Mouse (Mus musculus) midbrain, embryonic 14.5 days (tissue): ENCODE measurements around the gene C130050O18Rik. TPM values are rescaled to one million over a fixed set of nuclear protein-coding genes. Genes with fewer than 3 reads are reported as not detected.
A peak's percentile ranks its signal among the peaks of the same experiment; 100 is the strongest.

Experiments
- ATAC-seq: fragments of 200-750 bp; cut with Nextera tagmentation; 2 replicates; pipeline ENCODE4 v1.8.0; 2017; ENCODE audit warnings: moderate number of reproducible peaks, moderate library complexity; ENCODE audit not compliant: low FRiP score, low TSS enrichment
- DNase-seq: peaks from one replicate; pipeline ENCODE4 v3.0.0-alpha.2; 2015
- H3K27ac ChIP-seq: fragments of 300-500 bp; sonication (generic); replicated peaks from 2 replicates; pipeline ENCODE4 v1.5.1; 2014; ENCODE audit warnings: mild to moderate bottlenecking, low read depth, low read length, moderate library complexity
- H3K27me3 ChIP-seq: fragments of 300-500 bp; sonication (generic); 2 replicates; pipeline ENCODE4 v1.6.1; 2014; ENCODE audit warnings: low read length, control low read depth, mixed read lengths; ENCODE audit not compliant: control insufficient read depth, insufficient read depth
- H3K36me3 ChIP-seq: fragments of 300-500 bp; sonication (generic); 2 replicates; pipeline ENCODE4 v1.6.1; 2014; ENCODE audit warnings: low read length, control low read depth; ENCODE audit not compliant: control insufficient read depth, insufficient read depth
- H3K4me1 ChIP-seq: fragments of 300-500 bp; sonication (generic); 2 replicates; pipeline ENCODE4 v1.6.1; 2014; ENCODE audit warnings: mild to moderate bottlenecking, antibody characterized with exemption, low read length, control low read depth; ENCODE audit not compliant: control insufficient read depth, insufficient read depth
- H3K4me2 ChIP-seq: fragments of 300-500 bp; sonication (generic); 2 replicates; pipeline ENCODE4 v1.6.1; 2014; ENCODE audit warnings: mild to moderate bottlenecking, low read length, moderate library complexity
- H3K4me3 ChIP-seq: fragments of 300-500 bp; sonication (generic); replicated peaks from 2 replicates; pipeline ENCODE4 v1.5.1; 2014; ENCODE audit warnings: low read depth, low read length
- H3K9ac ChIP-seq: fragments of 300-500 bp; sonication (generic); replicated peaks from 2 replicates; pipeline ENCODE4 v1.6.1; 2014; ENCODE audit warnings: mild to moderate bottlenecking, low read length, moderate library complexity
- H3K9me3 ChIP-seq: fragments of 300-500 bp; sonication (generic); 2 replicates; pipeline ENCODE4 v1.6.1; 2016; ENCODE audit warnings: low read length, control low read depth, mixed read lengths; ENCODE audit not compliant: control insufficient read depth
- WGBS: fragments of 180-500 bp; shearing (Covaris S2); extraction: QIAGEN DNeasy Blood & Tissue Kit; methylation state at CpG from one replicate; pipeline ENCODE4 v1.1.7; 2014; 5-methylcytosine and 5-hydroxymethylcytosine counted together
- polyA plus RNA-seq: library from polyadenylated mRNA; unstranded; fragments of >200 nt; fragmentation: Nextera tagmentation; extraction: Ambion mirVana; gene quantifications from 2 replicates; pipeline ENCODE4 v1.2.1, GENCODE M21; 2014

Gene C130050O18Rik
- polyA plus RNA-seq, 1 experiment from 2014 or later, result 0.29 TPM

GRCm38 (mm10) chr5:139448025-139448424, 42.9 kb downstream of the C130050O18Rik start:
- Histone ChIP-seq H3K4me2 (no peak overlapping the region), H3K27ac (no peak overlapping the region), H3K9ac (no peak overlapping the region), H3K4me1 (no peaks in the 10 kb centered on the region), H3K36me3 (no peaks in the 10 kb centered on the region), H3K9me3 (no peaks in the 10 kb centered on the region), H3K27me3 (no peaks in the 10 kb centered on the region), H3K4me3 (no peak overlapping the region)
- ATAC-seq, result no peak
- WGBS, result 76% methylated on average over 6 of the region's 6 CpGs
- no peak for DNase-seq

DNA sequence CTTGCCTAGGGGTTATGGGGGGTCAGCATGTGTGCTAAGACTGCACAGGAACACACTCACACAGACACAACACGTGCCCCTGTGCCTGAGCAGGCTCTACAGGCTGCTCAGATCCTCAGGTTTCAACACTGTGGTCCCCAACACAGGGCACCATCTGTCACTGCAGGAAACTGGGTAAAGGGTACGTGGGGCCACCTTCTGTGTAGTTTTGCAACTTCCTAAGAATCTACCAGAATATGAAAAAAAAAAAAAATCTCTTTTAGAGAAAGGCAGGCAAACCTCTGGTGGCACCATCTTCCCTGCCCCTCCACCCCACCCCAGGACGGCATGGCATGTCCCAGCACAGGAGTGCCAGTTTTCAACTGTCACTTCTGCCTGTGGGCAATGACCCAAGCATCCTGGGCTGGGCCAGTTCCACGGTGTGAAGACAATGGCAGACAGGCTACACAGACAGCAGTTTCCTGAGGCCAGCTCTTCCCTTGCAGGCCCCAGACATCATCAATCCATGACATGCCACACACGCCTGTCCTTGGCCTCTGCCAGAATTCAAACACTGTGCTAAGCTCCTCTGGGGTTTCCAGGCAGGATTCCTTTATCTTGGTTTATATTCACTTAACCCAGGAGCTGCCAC, 44.2 kb downstream of the C130050O18Rik start:
- no peak overlapping the region for H3K4me3 ChIP-seq
- ATAC-seq (no peak), DNase-seq (no peak)
- H3K36me3 ChIP-seq, result no peaks in the 10 kb centered on the region
- peak overlapping the region; percentile 49; the same call in 1 of the 2 replicates for H3K27ac ChIP-seq
- no peak overlapping the region for H3K4me2 ChIP-seq
- H3K9me3 ChIP-seq, result no peaks in the 10 kb centered on the region
- H3K9ac ChIP-seq, result no peak overlapping the region; the same call in 1 of the 2 replicates
- WGBS, result 49% methylated on average over 5 of the region's 5 CpGs
- H3K4me1 ChIP-seq, result no peaks in the 10 kb centered on the region
- no peaks in the 10 kb centered on the region for H3K27me3 ChIP-seq

DNA sequence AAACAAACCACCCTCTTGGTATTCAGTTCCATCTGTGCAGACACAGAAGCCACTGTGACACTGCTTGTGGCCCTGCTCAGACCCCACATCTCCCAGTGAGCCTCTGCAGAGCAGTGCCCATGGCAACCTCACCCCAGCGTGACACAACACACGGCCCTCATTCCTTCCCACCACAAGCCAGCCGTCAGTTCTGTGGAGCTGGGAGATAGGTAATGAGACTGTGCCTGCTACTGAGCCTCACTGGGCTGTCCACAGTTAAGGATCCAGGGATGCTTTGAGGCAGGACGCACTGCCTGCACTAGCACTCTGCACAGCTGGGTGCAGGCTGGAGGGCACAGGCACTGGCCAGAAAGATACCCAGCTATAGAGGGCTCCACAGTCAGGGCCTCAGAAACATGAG, 44.8 kb downstream of the C130050O18Rik start:
- Histone ChIP-seq H3K9me3 (no peaks in the 10 kb centered on the region), H3K27me3 (no peaks in the 10 kb centered on the region), H3K4me1 (no peaks in the 10 kb centered on the region), H3K4me2 (no peak overlapping the region), H3K36me3 (no peaks in the 10 kb centered on the region), H3K9ac (no peak overlapping the region; the same call in 1 of the 2 replicates), H3K27ac (peak overlapping the region; percentile 49), H3K4me3 (no peak overlapping the region)
- no peak for DNase-seq
- ATAC-seq, result no peak
- WGBS, result 22% methylated on average over 4 of the region's 4 CpGs

- Histone ChIP-seq H3K9me3 (no peaks in the 10 kb centered on the region), H3K27ac (no peak overlapping the region), H3K4me1 (no peaks in the 10 kb centered on the region), H3K4me3 (no peak overlapping the region), H3K4me2 (no peak overlapping the region), H3K27me3 (no peaks in the 10 kb centered on the region), H3K9ac (no peak overlapping the region), H3K36me3 (0 out of 2 replicates have a peak, but pooled peaks cover 4% of the 10 kb centered on the region)
- DNase-seq (no peak), ATAC-seq (no peak)
- WGBS, result 85% methylated on average over 10 of the region's 10 CpGs
Measured at GRCm38 (mm10) chr5:139453031-139453430, 48.0 kb downstream of the C130050O18Rik start.

DNA sequence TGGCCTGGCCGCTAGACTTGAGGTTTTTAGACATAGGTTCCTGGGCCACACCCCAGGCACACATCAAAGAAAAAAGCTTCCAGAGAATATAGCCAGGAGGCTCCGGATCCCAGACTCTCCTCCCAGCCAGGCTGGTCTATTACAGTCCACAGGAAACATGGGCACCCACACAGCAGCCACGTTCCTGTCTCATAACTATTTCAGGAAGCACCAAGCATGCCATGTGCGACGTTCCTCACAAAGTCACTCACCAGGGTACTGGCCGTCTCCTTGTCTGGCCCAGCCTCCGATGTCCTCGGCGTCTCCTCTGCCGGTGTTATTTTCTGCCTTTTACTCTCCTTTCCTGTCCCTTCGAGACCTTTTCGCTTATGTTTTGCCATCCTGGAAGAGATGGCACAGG, 50.1 kb downstream of the C130050O18Rik start:
- H3K4me3 ChIP-seq, result no peak overlapping the region
- no peaks in the 10 kb centered on the region for H3K27me3 ChIP-seq
- DNase-seq (no peak), ATAC-seq (no peak)
- H3K4me1 ChIP-seq, result peaks cover 6% of the 10 kb centered on the region; the same call in 1 of the 2 replicates
- H3K9ac ChIP-seq, result no peak overlapping the region
- 0 out of 2 replicates have a peak, but pooled peaks cover 4% of the 10 kb centered on the region for H3K36me3 ChIP-seq
- WGBS, result 95% methylated on average over 12 of the region's 12 CpGs
- H3K9me3 ChIP-seq, result no peaks in the 10 kb centered on the region
- no peak overlapping the region for H3K4me2 ChIP-seq
- no peak overlapping the region for H3K27ac ChIP-seq

DNA sequence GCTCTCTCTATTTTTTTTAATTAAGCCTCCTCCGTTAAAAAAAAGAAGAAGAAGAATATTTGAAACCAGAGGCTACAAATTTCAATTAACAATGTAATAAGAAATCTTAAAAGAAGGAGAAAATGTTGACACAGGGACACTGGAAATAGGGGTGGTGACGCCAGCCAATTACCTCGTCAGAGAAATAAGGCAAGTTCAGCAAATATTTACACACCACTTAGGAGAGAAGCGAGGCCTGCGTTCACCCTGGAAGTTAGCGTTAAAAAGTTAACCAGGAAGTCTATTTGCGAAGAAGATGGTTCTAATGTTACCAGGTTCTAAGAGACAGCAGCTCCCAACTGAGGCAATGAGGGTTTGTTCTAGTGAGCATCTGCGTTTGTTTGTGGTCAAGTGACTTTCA, 52.2 kb downstream of the C130050O18Rik start:
- H3K27me3 ChIP-seq, result no peaks in the 10 kb centered on the region
- H3K4me1 ChIP-seq, result peaks cover 6% of the 10 kb centered on the region; the same call in 1 of the 2 replicates
- H3K9me3 ChIP-seq, result no peaks in the 10 kb centered on the region
- no peak overlapping the region for H3K4me2 ChIP-seq
- 0 out of 2 replicates have a peak, but pooled peaks cover 4% of the 10 kb centered on the region for H3K36me3 ChIP-seq
- H3K27ac ChIP-seq, result no peak overlapping the region
- H3K9ac ChIP-seq, result no peak overlapping the region
- no peak for DNase-seq
- 90% methylated on average over 8 of the region's 8 CpGs for WGBS
- no peak for ATAC-seq
- no peak overlapping the region for H3K4me3 ChIP-seq

- 10% methylated on average over 10 of the region's 10 CpGs for WGBS
- H3K4me3 ChIP-seq, result peak overlapping the region; percentile 60
- no peak overlapping the region for H3K27ac ChIP-seq
- peaks cover 6% of the 10 kb centered on the region; the same call in 1 of the 2 replicates for H3K4me1 ChIP-seq
- no peaks in the 10 kb centered on the region for H3K27me3 ChIP-seq
- peak overlapping the region; percentile 63 for H3K4me2 ChIP-seq
- H3K9ac ChIP-seq, result peak overlapping the region; percentile 62
- H3K36me3 ChIP-seq, result 0 out of 2 replicates have a peak, but pooled peaks cover 4% of the 10 kb centered on the region
- DNase-seq (no peak), ATAC-seq (no peak; the same call in 1 of the 2 replicates)
- no peaks in the 10 kb centered on the region for H3K9me3 ChIP-seq
Measured at GRCm38 (mm10) chr5:139459938-139460337, 54.9 kb downstream of the C130050O18Rik start.

- Histone ChIP-seq H3K4me3 (peak within 1 kb of the TSS; percentile 60), H3K4me2 (peak within 1 kb of the TSS; percentile 63), H3K4me1 (peaks cover 6% of the 10 kb centered on the region; the same call in 1 of the 2 replicates), H3K36me3 (no peaks in the 10 kb centered on the region), H3K9me3 (no peaks in the 10 kb centered on the region), H3K9ac (peak within 1 kb of the TSS; percentile 62), H3K27me3 (no peaks in the 10 kb centered on the region), H3K27ac (no peak within 1 kb of the TSS)
- DNase-seq (peak; percentile 99), ATAC-seq (peak; percentile 98)
- 4% methylated on average over 42 of the region's 42 CpGs for WGBS
Measured at GRCm38 (mm10) chr5:139460384-139461067, 55.4 kb downstream of the C130050O18Rik start, which contains the start of gene 3110082I17Rik. 3110082I17Rik (minus strand) TSS chr5:139460527.
